Mouse (Mus musculus) cerebral cortex, adult 2 months (tissue): ENCODE data around the gene Olfr3.

Experiments used
- WGBS: fragments of 180-500 bp; shearing (Covaris S2); methylation state at CpG from one replicate; pipeline ENCODE4 v1.1.7; 2018; 5-methylcytosine and 5-hydroxymethylcytosine counted together

The Olfr3 gene

DNA sequence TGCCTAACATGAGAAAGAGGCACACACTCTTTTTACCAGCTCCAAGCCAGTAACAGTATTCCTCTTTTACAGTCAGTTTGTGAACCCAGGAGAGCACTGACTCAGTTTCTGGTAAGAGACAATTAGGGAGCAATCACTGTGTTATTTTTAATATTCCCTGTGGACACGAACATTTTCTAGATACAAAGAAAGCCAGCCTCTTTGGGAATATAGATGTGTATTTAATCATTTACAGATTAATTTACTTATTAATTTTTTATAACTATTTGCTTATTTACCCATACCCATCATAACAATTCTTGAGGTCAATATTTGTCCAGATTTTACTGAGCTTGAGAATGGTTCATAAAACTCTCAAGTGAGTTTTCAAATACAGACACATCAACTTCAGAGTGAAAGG is at the start of gene Olfr3:
Gene Olfr3 (minus strand): TSS at position 101 of the 400 bp plus-strand sequence.
- WGBS: 46% methylated on average over 1 of the region's 1 CpGs

DNA sequence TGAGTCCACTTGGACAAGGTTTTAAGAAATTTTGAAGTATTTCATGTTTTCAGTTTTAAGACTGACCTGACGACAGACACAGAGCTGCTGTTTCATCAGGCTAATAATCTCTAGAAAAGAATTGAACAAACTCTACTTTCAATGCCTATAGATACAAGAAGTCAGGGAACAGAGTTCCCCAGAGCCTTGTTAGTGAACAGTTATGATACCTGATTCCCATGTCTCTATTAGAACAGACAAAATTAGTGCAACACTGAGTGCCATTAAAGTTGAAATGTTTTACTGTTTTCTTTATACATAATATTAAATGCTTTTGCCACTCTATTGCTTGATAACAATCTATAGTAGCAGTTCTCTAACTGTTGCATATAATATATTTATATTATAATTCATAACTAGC is 45.7 kb upstream of the Olfr3 start, which contains the start of gene Olfr351:
Gene Olfr351 (minus strand): TSS at position 101 of the 400 bp plus-strand sequence.
- WGBS: 89% methylated on average over 1 of the region's 1 CpGs

DNA sequence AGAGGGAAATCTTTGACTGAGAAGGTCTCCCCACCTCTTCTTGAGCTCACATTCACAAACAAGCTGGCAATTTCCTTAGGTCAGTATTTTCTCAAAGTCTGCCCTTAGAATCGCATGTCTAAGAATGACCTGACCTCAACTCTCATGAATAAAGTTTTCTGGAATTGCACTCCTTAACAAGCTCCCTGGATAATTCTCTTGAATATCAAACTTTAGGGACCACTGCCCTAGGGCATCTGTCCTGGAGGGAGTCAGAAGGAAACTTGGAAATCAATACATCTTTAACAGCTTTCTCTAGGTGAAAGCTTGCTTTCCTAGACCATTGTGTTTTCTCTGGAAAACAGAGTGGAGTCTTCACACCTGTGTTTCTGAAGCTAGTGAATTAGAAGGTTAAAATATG is 29.2 kb upstream of the Olfr3 start, which contains the start of gene Olfr350:
Gene Olfr350 (plus strand): TSS at position 301 of the 400 bp plus-strand sequence.
- 83% methylated on average over 1 of the region's 1 CpGs for WGBS

DNA sequence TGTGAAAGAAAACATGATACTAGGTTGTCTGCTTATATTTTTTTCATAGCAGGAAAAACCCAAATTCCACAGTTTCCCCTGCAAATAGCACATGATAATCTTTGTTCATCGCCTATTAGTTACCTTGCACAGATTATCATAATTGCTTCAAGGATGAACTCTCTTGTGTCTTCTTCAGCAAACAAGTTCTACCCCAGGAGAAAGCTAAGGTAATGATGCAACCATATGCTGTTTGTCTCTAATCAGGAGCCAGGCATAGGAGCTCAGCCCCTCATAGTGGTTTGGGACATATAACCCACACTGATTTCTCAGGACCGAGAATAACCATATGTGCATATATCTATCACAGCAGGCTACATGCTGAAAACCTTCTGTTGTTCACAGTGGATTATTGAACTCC is 26.6 kb downstream of the Olfr3 start, which contains the start of gene Olfr50:
Gene Olfr50 (plus strand): TSS at position 301 of the 400 bp plus-strand sequence.
- 80% methylated on average over 2 of the region's 2 CpGs for WGBS

DNA sequence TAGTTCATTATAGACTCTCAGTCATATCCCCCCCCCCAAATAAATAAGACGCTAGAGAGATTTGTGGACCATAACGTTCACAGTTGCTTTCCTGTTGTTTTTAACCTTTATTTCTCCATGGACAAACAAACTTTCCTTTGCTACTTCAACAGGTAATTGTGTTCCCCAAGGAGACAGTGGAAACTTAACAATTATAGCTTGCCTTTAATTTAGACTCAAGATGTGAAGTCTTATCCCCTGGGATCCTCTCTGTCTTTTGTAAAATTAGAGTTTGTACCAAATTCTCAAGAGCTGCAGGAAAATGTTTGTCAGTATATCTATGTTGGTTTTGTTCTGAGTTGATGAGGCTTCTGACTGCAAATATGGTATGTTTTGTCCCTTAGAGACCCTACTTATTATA is 32.9 kb downstream of the Olfr3 start, which contains the start of gene Olfr348:
Gene Olfr348 (plus strand): TSS at position 301 of the 400 bp plus-strand sequence.
- 63% methylated on average over 2 of the region's 2 CpGs for WGBS
